Mouse (Mus musculus) thymus, postnatal 25 days (tissue): ENCODE results near the gene Mpnd.

Experiments used
- DNase-seq: peaks from one replicate; pipeline ENCODE4 v3.0.0; 2022

The Mpnd gene

GRCm38 (mm10) chr17:56020400-56021084, 15.0 kb downstream of the Mpnd start:
- no peak for DNase-seq

- peak; percentile 82 for DNase-seq
Measured at GRCm38 (mm10) chr17:56021161-56021910, 15.8 kb downstream of the Mpnd start.

- no peak for DNase-seq
Measured at GRCm38 (mm10) chr17:56022131-56022988, 16.8 kb downstream of the Mpnd start.

- DNase-seq, result no peak
Measured at GRCm38 (mm10) chr17:56022989-56023290, 17.4 kb downstream of the Mpnd start.

- DNase-seq, result no peak
Measured at GRCm38 (mm10) chr17:56023386-56023785, 17.9 kb downstream of the Mpnd start.

GRCm38 (mm10) chr17:56024476-56024875, 19.0 kb downstream of the Mpnd start:
- DNase-seq, result no peak

- no peak for DNase-seq
Measured at GRCm38 (mm10) chr17:56024931-56025330, 19.4 kb downstream of the Mpnd start.

GRCm38 (mm10) chr17:56026303-56026702, 20.8 kb downstream of the Mpnd start:
- no peak for DNase-seq

- DNase-seq, result no peak
Measured at GRCm38 (mm10) chr17:56026881-56027280, 21.4 kb downstream of the Mpnd start.

- no peak for DNase-seq
Measured at GRCm38 (mm10) chr17:56027801-56028441, 22.4 kb downstream of the Mpnd start.

- DNase-seq, result no peak
Measured at GRCm38 (mm10) chr17:56030238-56030870, 24.8 kb downstream of the Mpnd start.

- DNase-seq, result peak; percentile 46
Measured at GRCm38 (mm10) chr17:56030919-56031318, 25.4 kb downstream of the Mpnd start.

- DNase-seq, result no peak
Measured at GRCm38 (mm10) chr17:56031431-56031830, 25.9 kb downstream of the Mpnd start.

GRCm38 (mm10) chr17:56032127-56032733, 26.7 kb downstream of the Mpnd start:
- no peak for DNase-seq

GRCm38 (mm10) chr17:56032831-56033230, 27.3 kb downstream of the Mpnd start:
- DNase-seq, result peak; percentile 67

GRCm38 (mm10) chr17:56034040-56034725, 28.7 kb downstream of the Mpnd start:
- no peak for DNase-seq

- DNase-seq, result no peak
Measured at GRCm38 (mm10) chr17:56034726-56035100, 29.2 kb downstream of the Mpnd start.

- DNase-seq, result no peak
Measured at GRCm38 (mm10) chr17:56035216-56035615, 29.7 kb downstream of the Mpnd start.

GRCm38 (mm10) chr17:56036176-56036900, 30.8 kb downstream of the Mpnd start, which contains the start of gene Sh3gl1:
Gene Sh3gl1 (minus strand): TSS chr17:56036635.
- peak; percentile 100 for DNase-seq

- no peak for DNase-seq
Measured at GRCm38 (mm10) chr17:56036901-56037287, 31.4 kb downstream of the Mpnd start.
